Mouse (Mus musculus) small intestine, adult 2 months (tissue): ENCODE measurements around the gene Elf5.

Experiments used
- CTCF ChIP-seq: fragments of 200-500 bp; IDR thresholded peaks from 2 replicates; pipeline ENCODE4 v1.5.1; 2012; ENCODE audit warnings: low read depth, mild to moderate bottlenecking, control low read depth, inconsistent platforms, low read length, moderate library complexity, mixed read lengths; ENCODE audit not compliant: insufficient replicate concordance, insufficient read length; ENCODE audit errors: extremely low read depth
- POLR2A ChIP-seq: fragments of 200-500 bp; IDR thresholded peaks from 2 replicates; pipeline ENCODE4 v1.6.1; 2012; ENCODE audit warnings: low read depth, mild to moderate bottlenecking, control low read depth, inconsistent platforms, low read length, moderate library complexity

DNA sequence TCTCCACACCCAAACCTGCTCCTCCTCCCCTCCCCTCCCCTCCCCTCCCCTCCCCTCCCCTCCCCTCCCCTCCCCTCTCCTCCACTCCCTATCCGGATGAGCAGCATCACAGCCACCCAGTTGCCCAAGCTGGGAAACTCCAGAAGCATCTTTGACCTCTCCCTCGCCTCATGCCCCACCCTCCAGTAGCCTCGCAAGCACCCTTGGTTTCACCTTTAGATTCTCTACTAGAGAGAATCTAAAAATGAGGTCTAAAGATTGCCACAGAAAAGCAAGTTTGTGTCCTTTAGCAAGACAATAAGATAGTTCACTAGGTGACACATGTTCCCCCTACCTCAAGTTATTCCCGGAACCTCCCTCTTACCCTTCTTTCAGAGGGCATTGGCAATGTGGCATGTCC is 19.9 kb upstream of the Elf5 start:
- TF ChIP-seq CTCF, result no peak
- TF ChIP-seq POLR2A, result no peak
